Mouse (Mus musculus) small intestine, adult 2 months (tissue): ENCODE results near the gene Tymp. TPM values are rescaled to one million over a fixed set of nuclear protein-coding genes. Genes with fewer than 3 reads are reported as not detected.
A peak's percentile ranks its signal among the peaks of the same experiment; 100 is the strongest.

ENCODE experiments used
- H3K27ac ChIP-seq: fragments of 200-500 bp; 2 replicates; pipeline ENCODE4 v1.5.1; 2012; ENCODE audit warnings: low read depth, low read length, control low read depth, inconsistent platforms; ENCODE audit not compliant: insufficient read depth
- H3K27me3 ChIP-seq: fragments of 200-500 bp; 2 replicates; pipeline ENCODE4 v1.6.1; 2012; ENCODE audit warnings: mild to moderate bottlenecking, moderate library complexity, low read length, inconsistent platforms; ENCODE audit not compliant: control insufficient read depth, insufficient read depth
- H3K36me3 ChIP-seq: fragments of 200-500 bp; 2 replicates; pipeline ENCODE4 v1.6.1; 2012; ENCODE audit warnings: mild to moderate bottlenecking, low read length, control low read depth, inconsistent platforms; ENCODE audit not compliant: control insufficient read depth, insufficient read depth
- H3K4me1 ChIP-seq: fragments of 200-500 bp; 2 replicates; pipeline ENCODE4 v1.6.1; 2012; ENCODE audit warnings: low read length, inconsistent platforms, mixed read lengths; ENCODE audit not compliant: control insufficient read depth, insufficient read depth, insufficient read length
- H3K4me3 ChIP-seq: fragments of 200-500 bp; 2 replicates; pipeline ENCODE4 v1.5.1; 2012; ENCODE audit warnings: low read depth, mild to moderate bottlenecking, control low read depth, inconsistent platforms, low read length, moderate library complexity
- CTCF ChIP-seq: fragments of 200-500 bp; IDR thresholded peaks from 2 replicates; pipeline ENCODE4 v1.5.1; 2012; ENCODE audit warnings: low read depth, mild to moderate bottlenecking, control low read depth, inconsistent platforms, low read length, moderate library complexity, mixed read lengths; ENCODE audit not compliant: insufficient replicate concordance, insufficient read length; ENCODE audit errors: extremely low read depth
- POLR2A ChIP-seq: fragments of 200-500 bp; IDR thresholded peaks from 2 replicates; pipeline ENCODE4 v1.6.1; 2012; ENCODE audit warnings: low read depth, mild to moderate bottlenecking, control low read depth, inconsistent platforms, low read length, moderate library complexity
- WGBS: fragments of 180-500 bp; shearing (Covaris S2); methylation state at CpG from one replicate; pipeline ENCODE4 v1.1.7; 2018; 5-methylcytosine and 5-hydroxymethylcytosine counted together
- polyA plus RNA-seq: library from polyadenylated mRNA; depleted of rRNA; stranded (reverse); fragments of >200 nt; gene quantifications from 2 replicates; pipeline ENCODE4 v1.2.3, GENCODE M21; 2012

Gene Tymp
- polyA plus RNA-seq, 1 experiment, result 152 TPM

DNA sequence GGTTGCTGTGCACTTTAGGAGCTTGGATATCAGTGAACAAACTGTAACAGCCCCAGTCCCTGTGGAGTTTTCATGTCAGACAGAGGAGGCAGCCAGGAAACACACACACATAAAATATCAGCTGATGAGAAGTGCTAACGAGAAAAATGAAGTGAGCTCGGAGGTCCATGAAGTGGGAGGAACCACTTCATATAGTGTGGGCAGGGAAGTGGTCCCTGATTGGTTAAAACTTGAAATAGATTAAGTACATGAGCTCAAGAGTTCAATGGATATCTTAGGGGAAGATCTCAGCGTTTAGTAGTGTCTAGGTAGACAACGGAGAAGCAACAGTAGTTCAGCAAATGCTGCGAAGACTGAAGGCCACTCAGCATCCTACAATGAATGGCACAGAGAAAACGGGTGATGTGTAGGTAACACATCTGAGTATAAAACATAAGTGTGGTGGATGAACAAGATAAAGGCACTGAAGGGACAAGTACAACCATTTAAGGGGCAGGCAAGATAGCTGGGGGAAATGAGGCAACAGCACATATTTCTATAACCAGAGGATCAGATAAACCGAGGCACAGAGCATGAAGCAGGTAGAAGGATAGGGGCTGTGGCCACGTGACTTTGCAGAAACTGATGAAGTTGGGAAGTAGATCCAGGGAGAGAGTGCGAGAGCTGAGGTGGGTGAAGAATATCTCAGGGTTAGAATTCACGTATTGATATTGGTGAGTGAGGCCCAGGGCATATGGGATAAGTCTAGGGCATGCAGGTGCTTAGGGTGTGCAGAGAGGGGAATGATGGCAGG, 28.2 kb upstream of the Tymp start:
- Histone ChIP-seq H3K27me3 (no peaks in the 10 kb centered on the region), H3K4me1 (peaks cover 4% of the 10 kb centered on the region; the same call in 1 of the 2 replicates), H3K36me3 (no peaks in the 10 kb centered on the region), H3K27ac (no peak overlapping the region), H3K4me3 (no peak overlapping the region)
- TF ChIP-seq POLR2A (no peak), CTCF (no peak)
- WGBS, result 74% methylated on average over 10 of the region's 10 CpGs

GRCm38 (mm10) chr15:89402471-89402870, 25.6 kb upstream of the Tymp start:
- TF ChIP-seq POLR2A (no peak), CTCF (no peak)
- Histone ChIP-seq H3K27me3 (no peaks in the 10 kb centered on the region), H3K4me1 (peaks cover 11% of the 10 kb centered on the region), H3K36me3 (no peaks in the 10 kb centered on the region), H3K27ac (no peak overlapping the region), H3K4me3 (no peak overlapping the region)
- 93% methylated on average over 1 of the region's 1 CpGs for WGBS

DNA sequence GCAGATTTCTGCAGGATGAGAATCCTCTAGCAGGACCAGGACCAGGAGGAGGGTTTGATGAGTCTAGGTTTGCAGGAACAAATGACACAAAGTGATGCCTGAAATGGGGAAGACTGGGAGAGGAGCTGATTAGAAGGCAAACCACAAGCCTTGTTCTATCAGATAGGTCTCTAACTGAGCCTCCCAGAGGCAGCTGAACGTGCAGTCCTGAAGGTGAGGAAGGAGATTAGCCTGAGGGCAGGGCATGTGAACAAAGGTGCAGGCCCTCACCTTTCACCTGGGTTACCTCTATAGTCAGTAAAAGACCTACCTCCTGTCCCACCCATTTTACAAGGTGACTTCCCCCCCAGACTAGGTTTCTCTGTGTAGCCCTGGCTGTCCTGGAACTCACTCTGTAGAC, 22.9 kb upstream of the Tymp start:
- Histone ChIP-seq H3K4me1 (peaks cover 20% of the 10 kb centered on the region), H3K27ac (peak overlapping the region; percentile 100), H3K36me3 (no peaks in the 10 kb centered on the region), H3K4me3 (no peak overlapping the region), H3K27me3 (no peaks in the 10 kb centered on the region)
- TF ChIP-seq POLR2A (no peak), CTCF (no peak)
- WGBS, result 20% methylated on average over 1 of the region's 1 CpGs

GRCm38 (mm10) chr15:89398146-89398545, 21.3 kb upstream of the Tymp start:
- H3K27ac ChIP-seq, result peak overlapping the region; percentile 100
- TF ChIP-seq POLR2A (no peak), CTCF (no peak)
- no peaks in the 10 kb centered on the region for H3K27me3 ChIP-seq
- 67% methylated on average over 2 of the region's 2 CpGs for WGBS
- no peaks in the 10 kb centered on the region for H3K36me3 ChIP-seq
- no peak overlapping the region for H3K4me3 ChIP-seq
- peaks cover 20% of the 10 kb centered on the region for H3K4me1 ChIP-seq

DNA sequence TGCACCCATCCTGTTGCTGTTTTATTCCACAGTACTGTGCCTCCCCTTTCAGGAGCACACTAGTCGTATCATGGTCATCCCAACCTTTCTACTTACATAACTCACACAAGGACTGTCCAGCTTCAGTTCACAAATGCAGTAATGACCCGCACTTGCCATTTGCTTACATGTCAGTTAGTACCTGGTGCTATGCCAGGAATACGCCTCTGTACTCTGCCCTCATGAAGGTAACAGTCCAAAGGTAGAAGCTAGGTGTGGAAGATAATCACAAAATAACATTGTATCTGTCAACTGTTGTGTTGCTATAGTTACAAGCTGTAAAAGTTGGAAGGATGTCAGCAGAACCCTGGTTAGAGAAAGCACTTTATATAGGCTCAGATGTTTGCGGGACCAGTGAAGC, 20.0 kb upstream of the Tymp start:
- H3K4me3 ChIP-seq, result no peak overlapping the region
- H3K27me3 ChIP-seq, result no peaks in the 10 kb centered on the region
- no peak for TF ChIP-seq POLR2A
- no peaks in the 10 kb centered on the region for H3K36me3 ChIP-seq
- peak overlapping the region; percentile 99 for H3K27ac ChIP-seq
- WGBS, result 33% methylated on average over 4 of the region's 4 CpGs
- H3K4me1 ChIP-seq, result peaks cover 20% of the 10 kb centered on the region

GRCm38 (mm10) chr15:89390081-89390480, 13.2 kb upstream of the Tymp start:
- WGBS, result 96% methylated on average over 10 of the region's 10 CpGs
- no peaks in the 10 kb centered on the region for H3K4me1 ChIP-seq
- no peaks in the 10 kb centered on the region for H3K36me3 ChIP-seq
- TF ChIP-seq CTCF, result no peak
- no peak overlapping the region for H3K27ac ChIP-seq
- no peak overlapping the region for H3K4me3 ChIP-seq
- no peaks in the 10 kb centered on the region for H3K27me3 ChIP-seq

- Histone ChIP-seq H3K4me3 (no peak overlapping the region), H3K27me3 (no peaks in the 10 kb centered on the region), H3K36me3 (no peaks in the 10 kb centered on the region), H3K27ac (no peak overlapping the region), H3K4me1 (no peaks in the 10 kb centered on the region)
- TF ChIP-seq POLR2A, result no peak
- no peak for TF ChIP-seq CTCF
- WGBS, result 55% methylated on average over 12 of the region's 12 CpGs
Observed at GRCm38 (mm10) chr15:89387127-89387526, 10.3 kb upstream of the Tymp start.

GRCm38 (mm10) chr15:89384617-89385016, 7.8 kb upstream of the Tymp start, which contains the start of gene Klhdc7b:
TSS of gene Klhdc7b (plus strand) at chr15:89384917.
- WGBS, result 90% methylated on average over 7 of the region's 7 CpGs
- H3K4me1 ChIP-seq, result 0 out of 2 replicates have a peak, but pooled peaks cover under 1% of the 10 kb centered on the region
- H3K4me3 ChIP-seq, result no peak within 1 kb of the TSS
- no peak within 1 kb of the TSS for H3K27ac ChIP-seq
- H3K27me3 ChIP-seq, result no peaks in the 10 kb centered on the region
- TF ChIP-seq CTCF (no peak), POLR2A (no peak)
- no peaks in the 10 kb centered on the region for H3K36me3 ChIP-seq
